Mouse (Mus musculus): ENCODE results near the gene Dcaf8. TPM values are rescaled to one million over a fixed set of nuclear protein-coding genes. Genes with fewer than 3 reads are reported as not detected.
A peak's percentile ranks its signal among the peaks of the same experiment; 100 is the strongest.

Dcaf8 gene
- polyA plus RNA-seq, 1 experiment from 2014 or later, result 106 TPM

DNA sequence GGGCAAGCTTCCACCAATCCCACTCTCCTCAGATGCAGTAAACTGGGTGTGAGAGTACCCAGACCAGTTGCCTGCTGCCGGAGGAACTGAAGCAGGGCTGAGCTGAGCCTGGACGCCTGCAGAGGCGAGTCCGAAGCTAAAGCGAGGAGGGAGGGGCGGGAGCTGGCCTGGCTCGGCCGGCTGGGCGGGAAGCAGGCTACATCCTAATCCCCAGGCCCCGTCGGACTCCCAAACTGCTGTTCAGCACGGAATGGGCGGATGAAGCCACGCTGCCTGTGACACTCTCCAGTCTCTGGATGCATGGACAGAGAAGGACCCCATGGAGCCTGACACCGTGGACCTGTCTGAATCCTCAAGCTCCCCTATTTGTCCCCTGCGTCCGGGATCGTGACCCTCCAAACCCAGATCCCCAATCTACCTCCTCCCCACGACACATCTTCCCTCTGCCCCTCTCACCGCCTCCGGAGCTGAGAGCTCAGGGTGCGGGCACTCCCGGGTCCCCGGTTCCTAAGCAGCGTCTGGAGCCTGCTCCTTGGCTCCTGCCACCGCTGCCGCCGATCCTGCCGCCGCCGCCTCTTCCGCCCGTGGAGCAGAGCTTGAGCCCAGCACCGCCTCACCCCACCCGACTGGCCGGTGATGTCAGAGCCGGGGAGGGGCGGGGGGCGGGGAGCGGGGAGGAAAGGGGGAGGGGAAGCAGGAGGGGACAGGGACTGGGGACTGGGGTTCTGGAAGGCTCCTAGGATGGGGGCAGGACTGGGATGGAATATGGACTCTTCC, 58.4 kb downstream of the Dcaf8 start, which contains the start of gene Pea15a:
Gene Pea15a (minus strand): TSS at position 664 of the 777 bp plus-strand sequence.
- Histone ChIP-seq H3K9me3 (no peaks in the 10 kb centered on the region), H3K4me1 (peaks cover 57% of the 10 kb centered on the region), H3K4me3 (replicated peaks) (peak within 1 kb of the TSS; percentile 59), H3K4me2 (peak within 1 kb of the TSS; percentile 63), H3K9ac (peak within 1 kb of the TSS; percentile 44; the same call in 1 of the 2 replicates), H3K27me3 (replicated peaks) (no peaks in the 10 kb centered on the region), H3K36me3 (no peaks in the 10 kb centered on the region), H3K27ac (peak within 1 kb of the TSS; percentile 82)
- ATAC-seq (ENCODE audit: insufficient read depth, low FRiP score, low read depth), result peak; percentile 77
- WGBS, result under 1% methylated on average over 40 of the region's 40 CpGs

GRCm38 (mm10) chr1:172207111-172207584, 59.3 kb downstream of the Dcaf8 start:
- Histone ChIP-seq H3K4me2 (peak overlapping the region; percentile 63), H3K36me3 (no peaks in the 10 kb centered on the region), H3K9me3 (no peaks in the 10 kb centered on the region), H3K27ac (peak overlapping the region; percentile 82), H3K27me3 (replicated peaks) (no peaks in the 10 kb centered on the region), H3K4me1 (peaks cover 51% of the 10 kb centered on the region), H3K9ac (no peak overlapping the region), H3K4me3 (replicated peaks) (peak overlapping the region; percentile 59; the same call in 1 of the 2 replicates)
- ATAC-seq (ENCODE audit: insufficient read depth, low FRiP score, low read depth), result peak; percentile 8; the same call in 1 of the 2 replicates
- WGBS, result 16% methylated on average over 7 of the region's 7 CpGs

GRCm38 (mm10) chr1:172212776-172213175, 64.9 kb downstream of the Dcaf8 start:
- Histone ChIP-seq H3K4me2 (no peak overlapping the region), H3K9ac (no peak overlapping the region), H3K27me3 (replicated peaks) (no peaks in the 10 kb centered on the region), H3K36me3 (no peaks in the 10 kb centered on the region), H3K27ac (no peak overlapping the region), H3K4me1 (peaks cover 7% of the 10 kb centered on the region; the same call in 1 of the 2 replicates), H3K9me3 (no peaks in the 10 kb centered on the region), H3K4me3 (replicated peaks) (no peak overlapping the region)
- ATAC-seq (ENCODE audit: insufficient read depth, low FRiP score, low read depth), result no peak
- WGBS, result 50% methylated on average over 5 of the region's 5 CpGs

DNA sequence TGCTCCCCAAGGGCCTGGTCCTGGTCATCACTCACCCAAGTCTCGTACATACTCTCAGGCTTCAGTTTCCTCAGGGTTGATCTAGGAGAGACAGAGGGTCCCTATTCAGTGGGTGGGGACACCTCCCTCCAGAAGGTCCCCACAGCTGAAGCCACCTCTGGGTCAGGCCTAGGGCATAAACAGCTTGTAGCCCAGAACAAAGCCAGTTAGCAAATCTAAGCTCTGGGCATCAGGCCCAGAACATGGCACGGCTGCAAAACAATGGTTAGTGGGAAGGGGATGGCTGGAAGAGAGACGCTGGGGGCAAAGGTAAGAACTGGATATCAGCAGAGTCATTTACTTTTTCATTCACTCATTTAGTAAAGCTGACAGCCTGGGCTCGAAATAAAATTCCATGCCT, 65.9 kb downstream of the Dcaf8 start:
- 59% methylated on average over 4 of the region's 4 CpGs for WGBS
- no peak overlapping the region for H3K4me2 ChIP-seq
- H3K27me3 ChIP-seq (replicated peaks), result no peaks in the 10 kb centered on the region
- H3K4me1 ChIP-seq, result peaks cover 7% of the 10 kb centered on the region; the same call in 1 of the 2 replicates
- H3K9me3 ChIP-seq, result no peaks in the 10 kb centered on the region
- H3K27ac ChIP-seq, result no peak overlapping the region
- H3K4me3 ChIP-seq (replicated peaks), result no peak overlapping the region
- no peak overlapping the region for H3K9ac ChIP-seq
- no peaks in the 10 kb centered on the region for H3K36me3 ChIP-seq
- ATAC-seq (ENCODE audit: insufficient read depth, low FRiP score, low read depth), result no peak

DNA sequence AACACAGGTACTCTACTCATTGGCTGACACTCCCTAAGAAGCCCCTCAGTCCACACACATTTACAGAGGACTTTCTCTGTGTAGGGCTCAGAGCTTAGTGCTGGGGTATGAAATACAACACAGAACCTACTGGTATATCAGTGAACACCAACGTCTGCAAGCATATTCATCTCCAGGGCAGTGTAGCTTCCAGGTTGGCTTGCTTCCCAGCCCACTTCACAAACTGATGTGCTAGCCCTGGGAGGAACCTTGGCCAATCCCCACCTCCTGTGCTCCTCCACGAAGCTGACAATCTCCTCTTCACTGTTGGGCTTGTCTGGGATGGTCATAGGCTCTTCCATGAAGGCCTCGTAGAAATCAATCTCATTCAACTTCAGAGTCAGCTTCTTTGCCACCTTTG, 66.9 kb downstream of the Dcaf8 start:
- no peak for ATAC-seq (ENCODE audit: insufficient read depth, low FRiP score, low read depth)
- no peak overlapping the region for H3K27ac ChIP-seq
- H3K36me3 ChIP-seq, result no peaks in the 10 kb centered on the region
- WGBS, result 42% methylated on average over 3 of the region's 3 CpGs
- H3K9me3 ChIP-seq, result no peaks in the 10 kb centered on the region
- H3K4me1 ChIP-seq, result peaks cover 14% of the 10 kb centered on the region
- H3K4me2 ChIP-seq, result no peak overlapping the region
- H3K27me3 ChIP-seq (replicated peaks), result no peaks in the 10 kb centered on the region
- H3K9ac ChIP-seq, result no peak overlapping the region
- H3K4me3 ChIP-seq (replicated peaks), result no peak overlapping the region

- WGBS, result 1% methylated on average over 5 of the region's 5 CpGs
- Histone ChIP-seq H3K36me3 (no peaks in the 10 kb centered on the region), H3K4me2 (peak overlapping the region; percentile 40), H3K9me3 (no peaks in the 10 kb centered on the region), H3K27ac (peak overlapping the region; percentile 67; the same call in 1 of the 2 replicates), H3K27me3 (replicated peaks) (no peaks in the 10 kb centered on the region), H3K9ac (no peak overlapping the region), H3K4me3 (replicated peaks) (peak overlapping the region; percentile 19), H3K4me1 (peaks cover 30% of the 10 kb centered on the region)
- peak; percentile 59; the same call in 1 of the 2 replicates for ATAC-seq (ENCODE audit: insufficient read depth, low FRiP score, low read depth)
Observed at GRCm38 (mm10) chr1:172217148-172217547, 69.3 kb downstream of the Dcaf8 start.

DNA sequence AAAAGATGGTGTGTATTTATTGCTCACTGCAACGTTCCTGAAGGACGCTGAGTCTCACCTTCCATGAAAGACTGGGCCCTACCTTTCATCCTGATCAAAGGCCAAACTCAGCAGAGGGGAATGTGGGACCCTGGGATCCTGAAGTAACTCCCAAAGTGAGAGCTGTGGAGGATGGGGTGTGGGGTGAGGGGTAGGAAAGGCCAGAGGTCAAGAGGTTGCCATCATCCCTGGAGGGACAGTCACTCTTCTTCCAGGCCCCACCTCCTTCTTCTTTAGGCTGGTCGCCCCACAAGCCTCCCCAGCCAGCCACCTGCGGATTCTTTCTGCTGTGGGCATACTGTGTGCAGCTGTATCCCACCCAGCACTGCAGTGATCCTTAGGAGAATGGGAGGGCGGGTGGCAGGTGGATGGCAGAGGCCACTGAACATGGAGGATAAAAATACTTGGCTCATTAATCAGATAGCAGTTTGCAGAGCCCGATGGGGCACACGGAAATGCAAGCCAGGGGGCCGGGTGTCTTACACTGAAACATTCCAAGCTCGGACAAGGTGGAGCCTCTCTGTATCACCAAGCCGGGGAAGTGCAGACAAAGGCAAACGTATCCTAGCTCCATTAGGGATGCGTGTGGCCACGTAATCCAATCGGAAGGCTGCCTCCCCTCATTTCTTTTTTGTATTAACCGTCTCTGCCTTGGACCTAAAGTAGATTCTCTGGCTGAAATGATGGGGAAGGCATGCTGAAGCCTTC, 70.5 kb downstream of the Dcaf8 start:
- Histone ChIP-seq H3K27me3 (replicated peaks) (no peaks in the 10 kb centered on the region), H3K27ac (no peak overlapping the region), H3K9me3 (no peaks in the 10 kb centered on the region), H3K4me2 (no peak overlapping the region), H3K36me3 (no peaks in the 10 kb centered on the region), H3K4me3 (replicated peaks) (no peak overlapping the region), H3K4me1 (peaks cover 30% of the 10 kb centered on the region), H3K9ac (no peak overlapping the region)
- WGBS, result 54% methylated on average over 15 of the region's 15 CpGs
- ATAC-seq (ENCODE audit: insufficient read depth, low FRiP score, low read depth), result no peak

DNA sequence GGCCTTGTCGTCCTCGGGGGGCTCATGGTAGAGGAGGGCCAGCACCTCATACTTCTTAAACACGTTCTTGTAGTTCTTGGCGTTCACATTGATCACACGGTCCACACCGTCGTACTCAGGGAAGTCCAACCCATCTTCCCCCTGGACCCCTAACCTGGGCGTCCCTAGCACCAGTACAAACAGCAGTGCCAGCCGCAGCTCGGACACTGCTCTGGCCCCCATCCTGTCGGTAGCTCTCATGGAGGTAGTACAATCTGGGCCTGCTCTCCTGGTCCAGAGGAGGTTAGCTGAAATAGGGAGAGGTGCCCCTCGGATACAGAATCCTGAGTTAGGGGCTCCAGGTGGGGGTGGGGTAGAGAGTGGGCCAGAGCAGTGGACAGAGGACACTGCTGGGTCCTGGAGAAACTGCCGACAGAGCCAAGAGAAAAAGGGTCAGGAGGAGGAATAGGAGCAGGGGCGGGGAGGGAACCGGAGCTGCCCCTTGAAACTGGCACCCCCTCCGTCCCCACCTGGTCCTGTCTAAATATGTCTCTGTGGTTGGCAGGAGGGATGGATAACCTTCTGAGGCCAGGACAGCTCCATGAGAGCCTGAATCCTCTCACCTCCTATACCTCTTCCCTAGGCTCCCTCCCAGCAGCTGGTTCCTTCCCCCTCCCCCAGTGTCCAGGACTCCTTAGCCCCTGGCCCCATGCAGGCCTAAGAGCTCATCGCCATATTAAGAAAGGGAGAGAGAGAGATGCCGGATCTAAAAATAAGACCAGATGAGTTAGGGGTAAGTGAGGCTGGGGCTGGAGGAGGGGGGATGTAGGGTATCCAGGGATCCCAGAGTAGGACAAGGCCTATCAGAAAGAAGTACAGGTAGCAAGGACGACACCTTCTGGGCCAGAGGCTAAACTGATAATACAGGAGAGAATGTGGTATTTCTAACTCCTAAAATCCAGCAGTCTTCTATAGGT, 71.8 kb downstream of the Dcaf8 start, which contains the start of gene Casq1:
Gene Casq1 (minus strand): TSS at position 418 of the 956 bp plus-strand sequence.
- WGBS, result 80% methylated on average over 19 of the region's 19 CpGs
- H3K36me3 ChIP-seq, result no peaks in the 10 kb centered on the region
- H3K27me3 ChIP-seq (replicated peaks), result no peaks in the 10 kb centered on the region
- no peak within 1 kb of the TSS for H3K4me2 ChIP-seq
- H3K4me1 ChIP-seq, result peaks cover 27% of the 10 kb centered on the region
- peak within 1 kb of the TSS; percentile 67 for H3K27ac ChIP-seq
- no peak within 1 kb of the TSS for H3K9ac ChIP-seq
- H3K9me3 ChIP-seq, result no peaks in the 10 kb centered on the region
- no peak within 1 kb of the TSS for H3K4me3 ChIP-seq (replicated peaks)
- ATAC-seq (ENCODE audit: insufficient read depth, low FRiP score, low read depth), result no peak

GRCm38 (mm10) chr1:172220414-172220813, 72.5 kb downstream of the Dcaf8 start:
- WGBS, result 33% methylated on average over 10 of the region's 10 CpGs
- Histone ChIP-seq H3K4me2 (no peak overlapping the region), H3K4me3 (replicated peaks) (no peak overlapping the region), H3K9me3 (no peaks in the 10 kb centered on the region), H3K9ac (no peak overlapping the region), H3K4me1 (peaks cover 27% of the 10 kb centered on the region), H3K27ac (peak overlapping the region; percentile 67), H3K27me3 (replicated peaks) (no peaks in the 10 kb centered on the region), H3K36me3 (no peaks in the 10 kb centered on the region)
- ATAC-seq (ENCODE audit: insufficient read depth, low FRiP score, low read depth), result peak; percentile 57; the same call in 1 of the 2 replicates

DNA sequence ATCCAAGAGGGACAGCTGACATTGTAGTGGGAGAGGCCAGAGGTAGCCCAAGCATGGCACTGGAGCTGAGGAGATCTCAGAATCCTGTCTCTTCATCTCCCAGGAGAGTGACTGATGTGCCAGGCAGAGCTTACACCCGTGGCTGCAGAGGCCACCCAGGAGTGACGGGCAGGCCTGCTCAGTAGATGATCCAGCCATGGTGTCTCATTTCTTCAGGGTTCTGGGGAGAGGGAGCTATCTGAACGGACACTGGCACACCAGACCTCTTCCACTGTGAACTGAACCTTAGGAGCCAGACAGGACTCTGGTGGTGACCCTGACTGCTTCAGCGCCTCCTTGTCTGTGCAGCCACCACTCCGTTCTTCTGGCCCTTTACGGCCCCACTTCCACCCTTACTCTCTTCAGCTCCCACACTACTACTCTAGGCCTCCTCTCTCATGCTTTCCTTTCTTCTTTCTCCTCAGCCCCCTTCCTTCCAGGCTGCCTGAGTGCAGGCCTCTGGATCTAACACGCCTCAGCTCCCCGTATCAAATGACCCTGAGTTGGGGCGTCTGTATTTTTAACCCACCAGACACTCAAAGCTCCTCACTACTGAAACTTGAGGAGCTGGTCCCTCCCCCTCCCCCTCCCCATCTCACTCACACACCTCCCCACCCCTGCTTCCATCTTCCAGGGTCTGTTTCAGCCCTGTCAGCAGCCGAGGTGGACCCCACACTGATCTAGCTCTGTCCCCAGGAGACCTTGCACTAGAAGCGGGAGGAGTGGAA, 73.6 kb downstream of the Dcaf8 start:
- Histone ChIP-seq H3K4me3 (replicated peaks) (no peak overlapping the region), H3K9me3 (no peaks in the 10 kb centered on the region), H3K9ac (no peak overlapping the region), H3K4me1 (peaks cover 27% of the 10 kb centered on the region), H3K27me3 (replicated peaks) (no peaks in the 10 kb centered on the region), H3K27ac (peak overlapping the region; percentile 33; the same call in 1 of the 2 replicates), H3K4me2 (no peak overlapping the region), H3K36me3 (no peaks in the 10 kb centered on the region)
- 43% methylated on average over 11 of the region's 11 CpGs for WGBS
- no peak; the same call in 1 of the 2 replicates for ATAC-seq (ENCODE audit: insufficient read depth, low FRiP score, low read depth)

Measured in stomach, embryonic 15.5 days (tissue).